Mouse (Mus musculus) adrenal gland, postnatal 14 days (tissue): Measurements from ENCODE around the gene Tpst1. TPM values are rescaled to one million over a fixed set of nuclear protein-coding genes. Genes with fewer than 3 reads are reported as not detected.

Experiments used
- DNase-seq: peaks from one replicate; pipeline ENCODE4 v3.0.0; 2021; ENCODE audit warnings: mixed read lengths
- total RNA-seq: library from RNA; stranded (reverse); gene quantifications from 2 replicates; pipeline ENCODE4 v1.2.3, GENCODE M21; 2021

Gene Tpst1
- total RNA-seq, 1 experiment from 2014 or later, result 32.5 TPM

DNA sequence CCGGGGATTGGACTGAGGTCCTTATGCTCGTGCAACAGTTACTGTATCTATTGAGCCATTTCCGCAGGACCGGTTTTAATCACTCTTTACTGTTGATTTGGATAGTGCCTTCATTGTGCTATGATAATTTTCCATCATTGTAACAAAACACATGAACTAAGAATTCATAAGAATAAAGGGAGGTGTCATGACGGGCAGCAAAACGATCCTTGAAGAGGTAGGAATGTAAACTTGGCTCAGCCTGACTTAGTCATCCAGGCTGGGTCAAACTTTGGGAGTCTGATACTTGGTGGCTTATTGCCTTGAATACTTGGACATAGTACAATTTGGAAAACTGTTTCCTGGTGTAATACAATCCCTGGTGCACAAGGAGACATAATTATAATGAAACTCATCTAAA is 112.2 kb downstream of the Tpst1 start:
- DNase-seq, result no peak

Other genes starting within 250 kb of the Tpst1 start
- gene Sumf2, start 226.3 kb upstream of the Tpst1 start, total RNA-seq, result 39.5 and 44.8 TPM in 2 replicates
- gene Chchd2, start 185.9 kb upstream of the Tpst1 start, total RNA-seq, result 932 and 939 TPM in 2 replicates
- gene Zbed5, start 177.6 kb upstream of the Tpst1 start, total RNA-seq, result 1.6 and 1.7 TPM in 2 replicates
- gene Phkg1, start 174.8 kb upstream of the Tpst1 start, total RNA-seq, result 1.2 and 1.7 TPM in 2 replicates
- 4.3 and 5.9 TPM in 2 replicates for gene Nupr1l, start 164.8 kb upstream of the Tpst1 start, total RNA-seq
- 30.1 and 31.2 TPM in 2 replicates for gene Vkorc1l1, start 131.4 kb upstream of the Tpst1 start, total RNA-seq
- gene Gusb, start 70.3 kb upstream of the Tpst1 start, total RNA-seq, result 40.0 and 41.2 TPM in 2 replicates
- gene Asl, start 44.1 kb upstream of the Tpst1 start, total RNA-seq, result 131 and 168 TPM in 2 replicates
- 35.9 and 38.6 TPM in 2 replicates for gene Crcp, start 44.0 kb upstream of the Tpst1 start, total RNA-seq
- gene Kctd7, start 71.5 kb downstream of the Tpst1 start, total RNA-seq, result 8.7 and 10.0 TPM in 2 replicates
- 40.6 and 42.7 TPM in 2 replicates for gene Rabgef1, start 98.5 kb downstream of the Tpst1 start, total RNA-seq
- 46.4 and 51.7 TPM in 2 replicates for gene Tmem248, start 143.8 kb downstream of the Tpst1 start, total RNA-seq
- gene Sbds, start 182.2 kb downstream of the Tpst1 start, total RNA-seq, result 77.1 and 87.0 TPM in 2 replicates
- gene Tyw1, start 182.3 kb downstream of the Tpst1 start, total RNA-seq, result 23.7 and 24.4 TPM in 2 replicates